Mouse (Mus musculus) stomach, postnatal 0 days (tissue): ENCODE results near the gene Hist2h2bb.

ENCODE experiments used
- CTCF ChIP-seq: IDR thresholded peaks from 2 replicates; pipeline ENCODE4 v1.5.1; 2016; ENCODE audit warnings: antibody characterized with exemption, low read depth, mild to moderate bottlenecking, moderate library complexity
- EP300 ChIP-seq: optimal IDR thresholded peaks from 2 replicates; pipeline ENCODE3; 2016; ENCODE audit warnings: antibody characterized with exemption

DNA sequence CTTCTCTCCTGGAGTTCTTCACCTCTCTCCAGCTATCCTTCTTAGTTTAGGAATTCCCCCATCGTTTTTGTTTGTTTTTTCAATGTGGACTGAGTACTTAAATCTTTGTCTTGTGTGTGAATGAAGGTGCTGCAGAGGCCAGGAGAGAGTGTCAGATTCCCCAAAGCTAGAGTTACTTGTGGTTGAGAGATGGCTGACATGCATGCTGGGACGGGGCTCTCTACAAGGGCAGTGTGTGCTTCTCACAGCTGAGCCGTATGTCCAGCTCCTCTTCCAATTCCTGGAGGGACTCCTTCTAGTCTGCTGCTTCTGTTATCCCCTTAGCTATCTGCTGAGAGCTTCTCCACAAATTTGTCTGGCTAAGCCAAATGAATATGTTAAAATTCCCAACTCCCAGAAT, 33.7 kb upstream of the Hist2h2bb start:
- TF ChIP-seq CTCF: no peak
- TF ChIP-seq EP300: no peak
